Mouse (Mus musculus): Measurements from ENCODE around the gene Angpt4.

GRCm38 (mm10) chr2:151948311-151948710 is 37.3 kb downstream of the Angpt4 start:
- TF ChIP-seq CTCF (IDR thresholded peaks at IDR 0.05; ENCODE audit: low read depth) (no peak), EP300 (IDR thresholded peaks at IDR 0.05; ENCODE audit: low read depth) (no peak)
